Mouse (Mus musculus) olfactory bulb, adult 2 months (tissue): ENCODE measurements at regions not wholly inside any gene's neighbourhood (a gene's known extent, or its start where the extent isn't known, plus 50 kb on each side); places are given as distances from the start of the nearest gene placed in this dataset.

Experiments used
- CTCF ChIP-seq: fragments of 200-500 bp; IDR thresholded peaks from 2 replicates; pipeline ENCODE4 v1.5.1; 2012; ENCODE audit warnings: low read depth, mild to moderate bottlenecking, low read length, moderate library complexity; ENCODE audit not compliant: insufficient read depth
- POLR2A ChIP-seq: fragments of 200-500 bp; IDR thresholded peaks from 2 replicates; pipeline ENCODE4 v1.6.1; 2012; ENCODE audit warnings: mild to moderate bottlenecking, low read depth, low read length, moderate library complexity; ENCODE audit not compliant: insufficient read depth

DNA sequence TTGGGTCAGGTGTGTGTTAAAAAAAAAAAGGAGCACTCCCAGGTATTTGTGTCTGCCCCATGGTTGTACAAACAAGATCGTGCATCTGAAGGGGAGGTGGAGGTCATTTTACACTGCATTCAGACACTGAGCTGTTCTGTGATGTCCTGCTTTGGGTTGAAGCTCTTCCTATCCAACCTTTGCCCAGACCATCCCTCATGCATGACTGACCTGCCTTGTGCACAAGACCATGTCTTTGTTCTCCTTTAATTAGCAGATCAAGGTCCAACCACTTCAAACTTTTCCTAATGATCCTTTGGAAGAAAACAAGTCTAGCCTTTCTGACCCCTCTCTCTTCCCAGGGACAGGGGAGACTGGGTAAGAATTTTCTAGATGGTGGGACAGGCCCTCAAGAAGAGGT, 143.0 kb upstream of the Maf start:
- no peak for TF ChIP-seq CTCF
- TF ChIP-seq POLR2A, result no peak
